Mouse (Mus musculus) embryonic facial prominence, embryonic 11.5 days (tissue): ENCODE data around the gene Gins1. TPM values are rescaled to one million over a fixed set of nuclear protein-coding genes. Genes with fewer than 3 reads are reported as not detected.

Experiments used
- ATAC-seq: fragments of 200-750 bp; cut with Nextera tagmentation; replicated peaks from 2 replicates; pipeline ENCODE4 v1.8.0; 2017; ENCODE audit warnings: low read depth; ENCODE audit not compliant: insufficient number of reproducible peaks, low FRiP score, low TSS enrichment
- DNase-seq: peaks from one replicate; pipeline ENCODE4 v3.0.0-alpha.2; 2015; ENCODE audit warnings: low spot score
- H3K27ac ChIP-seq: fragments of 300-500 bp; sonication (generic); replicated peaks from 2 replicates; pipeline ENCODE4 v1.5.1; 2014; ENCODE audit warnings: mild to moderate bottlenecking, low read depth, low read length, control low read depth
- H3K27me3 ChIP-seq: fragments of 300-500 bp; sonication (generic); 2 replicates; pipeline ENCODE4 v1.6.1; 2014; ENCODE audit warnings: mild to moderate bottlenecking, low read length, moderate library complexity, mixed read lengths; ENCODE audit not compliant: control insufficient read depth, insufficient read depth
- H3K36me3 ChIP-seq: fragments of 300-500 bp; sonication (generic); replicated peaks from 2 replicates; pipeline ENCODE4 v1.6.1; 2014; ENCODE audit warnings: low read depth, mild to moderate bottlenecking, low read length, moderate library complexity, mixed read lengths; ENCODE audit not compliant: control insufficient read depth, insufficient read depth
- H3K4me1 ChIP-seq: fragments of 300-500 bp; sonication (generic); 2 replicates; pipeline ENCODE4 v1.6.1; 2014; ENCODE audit warnings: low read length, mixed read lengths; ENCODE audit not compliant: control insufficient read depth, insufficient read depth
- H3K4me2 ChIP-seq: fragments of 300-500 bp; sonication (generic); 2 replicates; pipeline ENCODE4 v1.6.1; 2014; ENCODE audit warnings: low read depth, mild to moderate bottlenecking, control low read depth, low read length, moderate library complexity
- H3K4me3 ChIP-seq: fragments of 300-500 bp; sonication (generic); 2 replicates; pipeline ENCODE4 v1.5.1; 2014; ENCODE audit warnings: low read depth, low read length, control low read depth
- H3K9ac ChIP-seq: fragments of 300-500 bp; sonication (generic); replicated peaks from 2 replicates; pipeline ENCODE4 v1.6.1; 2014; ENCODE audit warnings: mild to moderate bottlenecking, control low read depth, low read length
- H3K9me3 ChIP-seq: fragments of 300-500 bp; sonication (generic); replicated peaks from 2 replicates; pipeline ENCODE4 v1.6.1; 2016; ENCODE audit warnings: mild to moderate bottlenecking, low read length, inconsistent platforms, mixed read lengths; ENCODE audit not compliant: control insufficient read depth
- WGBS: fragments of 180-500 bp; shearing (Covaris S2); extraction: QIAGEN DNeasy Blood & Tissue Kit; methylation state at CpG from one replicate; pipeline ENCODE4 v1.1.7; 2014; 5-methylcytosine and 5-hydroxymethylcytosine counted together
- polyA plus RNA-seq: library from polyadenylated mRNA; unstranded; fragments of >200 nt; fragmentation: Nextera tagmentation; extraction: Ambion mirVana; gene quantifications from 2 replicates; pipeline ENCODE4 v1.2.1, GENCODE M21; 2014

Gins1 gene
- polyA plus RNA-seq, 1 experiment from 2014 or later = 87.7 TPM

- Histone ChIP-seq H3K27me3 (no peaks in the 10 kb centered on the region), H3K27ac (no peak overlapping the region), H3K9me3 (no peaks in the 10 kb centered on the region), H3K4me2 (no peak overlapping the region), H3K4me1 (no peaks in the 10 kb centered on the region), H3K9ac (no peak overlapping the region), H3K36me3 (no peaks in the 10 kb centered on the region; the same call in 1 of the 2 replicates), H3K4me3 (no peak overlapping the region)
- WGBS = 93% methylated on average over 5 of the region's 5 CpGs
- DNase-seq = no peak
- ATAC-seq = no peak
Measured at GRCm38 (mm10) chr2:150915786-150916185, 10.6 kb downstream of the Gins1 start.

GRCm38 (mm10) chr2:150918720-150919119, 13.5 kb downstream of the Gins1 start:
- no peak overlapping the region for H3K27ac ChIP-seq
- no peak overlapping the region for H3K9ac ChIP-seq
- no peaks in the 10 kb centered on the region for H3K4me1 ChIP-seq
- ATAC-seq (0 out of 2 replicates have a peak, but pooled peaks have one; percentile 23), DNase-seq (no peak)
- no peak overlapping the region for H3K4me3 ChIP-seq
- no peak overlapping the region for H3K4me2 ChIP-seq
- WGBS = 91% methylated on average over 3 of the region's 3 CpGs
- no peaks in the 10 kb centered on the region for H3K9me3 ChIP-seq
- H3K27me3 ChIP-seq = no peaks in the 10 kb centered on the region
- no peaks in the 10 kb centered on the region; the same call in 1 of the 2 replicates for H3K36me3 ChIP-seq

DNA sequence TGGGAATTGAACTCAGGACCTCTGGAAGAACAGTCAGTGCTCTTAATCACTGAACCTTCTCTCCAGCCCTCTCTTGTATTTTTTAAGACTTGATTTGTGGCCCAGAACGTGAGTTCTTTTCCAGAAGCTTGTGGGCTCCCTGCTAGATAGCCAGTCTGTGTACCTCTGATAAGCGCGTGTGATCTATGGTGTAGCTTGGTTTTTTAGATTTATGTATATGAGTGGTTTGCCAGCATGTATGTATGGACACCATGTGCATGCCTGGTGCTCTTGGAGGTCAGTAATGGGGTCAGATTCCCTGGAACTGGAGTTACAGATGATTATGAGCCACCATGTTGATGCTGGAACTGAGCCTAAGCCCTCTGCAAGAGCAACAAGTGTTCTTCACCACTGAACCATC, 15.3 kb downstream of the Gins1 start:
- H3K36me3 ChIP-seq = no peaks in the 10 kb centered on the region; the same call in 1 of the 2 replicates
- H3K4me2 ChIP-seq = no peak overlapping the region
- ATAC-seq = no peak
- no peaks in the 10 kb centered on the region for H3K4me1 ChIP-seq
- 93% methylated on average over 3 of the region's 3 CpGs for WGBS
- H3K9me3 ChIP-seq = no peaks in the 10 kb centered on the region
- no peak overlapping the region for H3K9ac ChIP-seq
- H3K27me3 ChIP-seq = no peaks in the 10 kb centered on the region
- H3K4me3 ChIP-seq = no peak overlapping the region
- H3K27ac ChIP-seq = no peak overlapping the region
- no peak for DNase-seq

DNA sequence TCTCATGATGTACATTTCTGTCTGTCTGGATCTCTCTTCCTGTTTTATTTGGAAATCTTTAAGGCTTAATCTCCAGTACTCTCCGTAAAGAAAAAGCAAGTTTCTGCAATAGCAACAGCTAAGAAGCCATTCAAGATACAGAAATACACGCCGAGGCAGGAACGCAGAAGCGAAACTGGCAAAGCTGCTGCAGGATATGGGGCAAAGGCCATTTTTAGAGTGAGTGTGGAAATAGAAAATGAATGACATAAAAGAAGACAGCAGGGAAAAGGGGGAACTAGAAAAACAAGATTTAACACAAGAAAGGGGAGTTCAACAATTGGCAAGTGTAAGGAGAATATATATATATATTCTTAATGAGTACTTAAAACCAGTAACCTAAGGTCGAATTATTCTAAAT, 16.5 kb downstream of the Gins1 start:
- ATAC-seq = no peak
- H3K9ac ChIP-seq = no peak overlapping the region
- H3K9me3 ChIP-seq = no peaks in the 10 kb centered on the region
- no peaks in the 10 kb centered on the region for H3K4me1 ChIP-seq
- no peak overlapping the region for H3K27ac ChIP-seq
- H3K27me3 ChIP-seq = no peaks in the 10 kb centered on the region
- 97% methylated on average over 6 of the region's 6 CpGs for WGBS
- no peaks in the 10 kb centered on the region; the same call in 1 of the 2 replicates for H3K36me3 ChIP-seq
- no peak overlapping the region for H3K4me2 ChIP-seq
- no peak for DNase-seq
- no peak overlapping the region for H3K4me3 ChIP-seq

DNA sequence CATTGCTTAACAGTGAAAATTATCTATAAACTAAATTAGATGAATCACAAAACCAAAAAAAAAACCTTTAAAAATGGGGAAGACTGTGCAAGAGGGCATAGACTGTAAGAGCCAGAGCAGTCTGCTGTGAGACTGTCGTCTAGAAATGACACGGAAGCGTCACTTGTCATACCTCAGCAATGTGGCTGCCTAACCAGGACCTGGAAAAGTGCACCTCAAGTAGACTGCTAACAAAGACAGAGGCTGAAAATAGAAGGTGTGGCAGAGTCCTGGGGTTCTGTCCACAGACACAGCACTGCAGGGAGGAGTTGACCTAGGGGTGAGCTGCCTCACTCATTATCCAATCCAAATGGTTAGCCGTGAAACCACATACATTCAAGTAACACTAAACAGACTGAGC, 17.0 kb downstream of the Gins1 start:
- H3K27ac ChIP-seq = no peak overlapping the region
- H3K27me3 ChIP-seq = no peaks in the 10 kb centered on the region
- H3K9ac ChIP-seq = no peak overlapping the region
- H3K4me3 ChIP-seq = no peak overlapping the region
- no peak overlapping the region for H3K4me2 ChIP-seq
- no peak for ATAC-seq
- no peaks in the 10 kb centered on the region for H3K4me1 ChIP-seq
- DNase-seq = no peak
- no peaks in the 10 kb centered on the region for H3K9me3 ChIP-seq
- WGBS = 89% methylated on average over 4 of the region's 4 CpGs
- H3K36me3 ChIP-seq = no peaks in the 10 kb centered on the region

DNA sequence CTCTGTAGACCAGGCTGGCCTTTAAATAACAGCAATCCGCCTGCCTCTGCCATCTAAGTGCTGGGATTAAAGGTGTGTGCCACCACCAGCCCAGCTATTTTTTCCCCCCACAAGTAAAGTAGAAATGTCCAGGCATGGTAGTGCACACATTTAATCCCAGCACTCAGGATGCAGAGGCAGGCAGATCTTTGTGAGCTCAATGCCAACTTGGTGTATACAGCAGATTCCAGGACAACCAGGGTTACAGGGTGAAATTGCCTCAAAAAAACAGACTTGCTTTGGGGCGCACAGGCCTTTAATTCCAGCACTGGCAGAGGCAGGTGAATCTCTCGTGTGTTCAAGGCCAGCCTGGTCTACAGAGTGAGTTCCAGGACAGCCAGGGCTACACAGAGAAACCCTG, 17.8 kb downstream of the Gins1 start:
- no peak overlapping the region for H3K4me3 ChIP-seq
- no peak overlapping the region for H3K27ac ChIP-seq
- no peak overlapping the region for H3K4me2 ChIP-seq
- no peak for ATAC-seq
- no peaks in the 10 kb centered on the region for H3K36me3 ChIP-seq
- no peaks in the 10 kb centered on the region for H3K4me1 ChIP-seq
- no peak overlapping the region for H3K9ac ChIP-seq
- no peaks in the 10 kb centered on the region for H3K9me3 ChIP-seq
- no peak for DNase-seq
- H3K27me3 ChIP-seq = no peaks in the 10 kb centered on the region
- 93% methylated on average over 3 of the region's 3 CpGs for WGBS

- H3K4me2 ChIP-seq = no peak overlapping the region
- 88% methylated on average over 7 of the region's 7 CpGs for WGBS
- no peaks in the 10 kb centered on the region for H3K27me3 ChIP-seq
- H3K36me3 ChIP-seq = no peaks in the 10 kb centered on the region
- no peaks in the 10 kb centered on the region for H3K9me3 ChIP-seq
- H3K27ac ChIP-seq = no peak overlapping the region
- no peak overlapping the region for H3K9ac ChIP-seq
- ATAC-seq = no peak
- no peak for DNase-seq
- no peaks in the 10 kb centered on the region for H3K4me1 ChIP-seq
- no peak overlapping the region for H3K4me3 ChIP-seq
Measured at GRCm38 (mm10) chr2:150923505-150923904, 18.3 kb downstream of the Gins1 start.

GRCm38 (mm10) chr2:150927038-150927720, 22.0 kb downstream of the Gins1 start:
- H3K27me3 ChIP-seq = no peaks in the 10 kb centered on the region
- H3K9me3 ChIP-seq = no peaks in the 10 kb centered on the region
- H3K27ac ChIP-seq = no peak overlapping the region
- no peak overlapping the region for H3K4me3 ChIP-seq
- H3K4me2 ChIP-seq = no peak overlapping the region
- 91% methylated on average over 11 of the region's 11 CpGs for WGBS
- H3K36me3 ChIP-seq = no peaks in the 10 kb centered on the region
- H3K9ac ChIP-seq = no peak overlapping the region
- no peak for DNase-seq
- no peak for ATAC-seq
- no peaks in the 10 kb centered on the region for H3K4me1 ChIP-seq
